Mouse (Mus musculus) brain, embryonic 14.5 days (tissue): ENCODE results near the gene Dapk2.

Source experiments
- CTCF ChIP-seq: fragments of 200-500 bp; IDR thresholded peaks from 2 replicates; pipeline ENCODE4 v1.5.1; 2012; ENCODE audit warnings: inconsistent platforms, mild to moderate bottlenecking, moderate library complexity, borderline replicate concordance; ENCODE audit not compliant: insufficient read depth, insufficient read length; ENCODE audit errors: extremely low read depth
- POLR2A ChIP-seq: fragments of 200-500 bp; IDR thresholded peaks from 2 replicates; pipeline ENCODE4 v1.6.1; 2012; ENCODE audit warnings: mild to moderate bottlenecking, inconsistent platforms, borderline replicate concordance; ENCODE audit not compliant: poor library complexity, insufficient read depth, insufficient read length, severe bottlenecking; ENCODE audit errors: extremely low read depth

DNA sequence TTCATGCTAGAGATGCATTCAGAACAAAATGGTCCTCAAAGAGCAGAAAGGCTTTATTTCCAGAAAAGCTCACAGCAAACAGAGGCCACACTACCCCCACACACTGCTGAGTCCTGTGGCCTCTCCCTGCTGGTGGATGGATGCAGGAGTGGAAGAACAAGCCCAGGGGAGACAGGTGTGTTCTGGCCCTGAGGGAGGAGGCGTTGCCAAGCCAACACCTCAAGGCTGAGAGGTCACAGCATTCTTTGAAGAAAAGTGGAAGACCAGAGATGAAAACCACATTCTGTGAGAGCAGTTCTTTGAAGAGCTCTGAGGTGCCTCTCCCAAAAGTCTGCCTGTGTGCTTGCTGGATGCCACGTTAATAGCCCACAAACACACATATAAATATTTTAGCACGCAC, 116.6 kb downstream of the Dapk2 start:
- TF ChIP-seq POLR2A, result no peak
- no peak for TF ChIP-seq CTCF
